Mouse (Mus musculus): ENCODE results near the gene Fhit.
A peak's percentile ranks its signal among the peaks of the same experiment; 100 is the strongest.
"Not testable (repeated sequence)": the region's sequence is repeated elsewhere in the genome, so short reads cannot be mapped to it uniquely, and the experiment has no call there.

Fhit gene

DNA sequence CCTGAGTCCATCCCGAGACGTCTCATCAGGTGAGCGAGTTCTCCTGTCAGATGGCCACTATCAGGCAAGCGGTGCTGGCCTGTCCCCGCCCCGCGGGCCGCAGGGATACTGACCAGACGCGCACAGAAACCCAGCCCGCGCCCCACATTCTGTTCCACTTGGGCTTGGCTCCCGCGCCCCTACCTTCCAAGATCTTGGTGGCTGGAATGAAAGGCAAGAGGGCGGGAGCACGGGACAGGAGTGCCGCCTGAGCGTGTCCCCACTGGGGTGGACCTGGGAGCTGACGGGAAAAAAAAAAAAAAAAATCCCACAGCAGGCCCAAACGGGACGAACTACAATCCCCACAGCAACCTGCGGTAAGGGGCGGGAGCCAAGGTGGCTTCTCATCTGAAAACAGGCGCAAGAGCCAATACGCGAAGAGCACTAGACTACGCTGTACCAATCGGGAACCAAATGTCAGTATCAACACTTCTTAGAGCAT, at the start of gene Fhit:
Fhit (minus strand) TSS at position 285 of the 481 bp plus-strand sequence.
- peak; percentile 92 for DNase-seq (ENCODE audit: low spot score)

DNA sequence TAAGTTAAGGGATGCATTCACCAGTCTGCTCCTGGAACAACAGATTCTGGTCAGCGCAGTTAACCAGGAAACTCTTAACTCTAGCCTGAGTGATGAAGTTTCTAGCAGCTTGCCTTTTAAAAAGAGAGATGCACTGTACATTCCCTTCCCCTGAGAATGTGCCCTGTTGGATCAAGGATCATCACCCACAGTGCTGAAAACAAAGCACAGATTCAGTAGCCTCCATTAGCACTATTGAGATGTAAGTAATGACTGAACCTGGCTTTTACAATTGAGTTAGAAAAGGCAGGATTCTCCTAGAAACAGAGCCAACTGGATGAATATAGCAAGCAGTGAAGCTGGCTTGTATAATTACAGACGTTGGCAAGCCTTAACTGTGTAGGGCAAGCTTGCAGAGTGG, 45.0 kb upstream of the Fhit start:
- no peak for DNase-seq (ENCODE audit: low spot score)

DNA sequence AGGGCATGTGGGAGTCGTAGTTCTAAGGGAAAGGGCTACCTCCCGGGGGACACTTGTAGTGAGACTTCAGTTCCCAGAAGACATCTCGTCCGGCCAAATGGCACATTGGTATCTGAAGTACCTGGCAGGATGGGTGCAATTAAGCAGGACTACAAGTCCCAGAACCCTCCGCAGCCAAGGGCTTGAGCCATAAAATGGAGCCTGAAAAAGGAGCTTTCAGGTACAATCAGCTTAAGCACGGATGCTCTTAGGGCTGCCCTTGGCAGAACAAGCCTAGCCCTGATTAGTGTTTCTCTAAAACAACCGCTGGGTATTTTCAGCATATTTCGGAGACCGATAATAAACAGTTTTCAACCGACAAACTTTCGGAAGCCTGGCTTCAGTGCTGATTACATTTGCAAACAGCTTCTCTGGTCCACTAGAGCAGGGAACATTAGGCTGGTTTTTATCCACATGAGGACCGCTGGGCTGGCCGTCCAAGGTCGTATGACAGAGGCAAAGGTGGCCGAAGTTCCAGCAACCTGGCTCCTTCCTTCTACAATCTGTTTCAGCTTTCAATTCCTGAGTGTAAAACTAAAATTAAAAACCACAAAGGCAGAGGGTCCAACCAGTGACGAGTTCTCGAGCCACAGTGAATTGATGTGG, 907 bp downstream of the Fhit start:
- peak; percentile 91 for DNase-seq (ENCODE audit: low spot score)

DNA sequence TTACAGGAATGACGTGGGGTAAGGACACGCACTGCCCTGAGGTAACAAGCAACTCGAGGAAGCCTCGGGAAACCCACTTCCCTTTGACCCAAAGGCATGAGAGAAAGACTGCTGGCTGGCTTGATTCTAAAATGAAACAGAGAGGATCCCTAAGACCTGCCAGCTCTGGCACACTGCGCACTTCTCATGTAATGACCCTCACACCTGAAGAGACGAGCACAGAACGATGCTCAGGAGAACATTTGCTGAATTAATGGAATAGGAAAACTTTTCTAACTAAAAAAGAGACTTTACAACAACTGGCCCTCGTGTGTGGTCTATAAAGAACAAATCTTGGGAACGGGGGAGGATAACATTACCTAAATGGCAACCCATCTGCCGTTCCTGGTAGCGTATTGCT, 2.2 kb downstream of the Fhit start:
- no peak for DNase-seq (ENCODE audit: low spot score)

DNA sequence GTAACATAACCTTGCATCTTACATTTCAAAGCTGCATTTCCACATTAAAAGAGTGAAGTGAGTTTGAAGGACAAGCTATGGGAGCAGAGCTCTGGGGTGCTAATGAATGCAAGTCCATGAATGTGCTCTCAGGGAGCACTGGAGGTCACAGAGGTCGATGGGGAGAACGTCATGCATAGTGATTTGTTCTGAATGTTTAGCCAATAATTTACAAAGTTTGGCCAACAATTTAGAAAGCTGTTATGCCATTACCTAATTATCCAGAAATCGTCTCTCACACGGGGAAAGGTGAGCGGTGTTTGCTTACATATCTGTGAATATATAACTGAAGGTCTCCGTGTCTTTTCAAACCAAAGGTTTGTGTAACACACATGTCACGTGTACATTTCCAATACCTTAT, 2.8 kb downstream of the Fhit start:
- no peak for DNase-seq (ENCODE audit: low spot score)

DNA sequence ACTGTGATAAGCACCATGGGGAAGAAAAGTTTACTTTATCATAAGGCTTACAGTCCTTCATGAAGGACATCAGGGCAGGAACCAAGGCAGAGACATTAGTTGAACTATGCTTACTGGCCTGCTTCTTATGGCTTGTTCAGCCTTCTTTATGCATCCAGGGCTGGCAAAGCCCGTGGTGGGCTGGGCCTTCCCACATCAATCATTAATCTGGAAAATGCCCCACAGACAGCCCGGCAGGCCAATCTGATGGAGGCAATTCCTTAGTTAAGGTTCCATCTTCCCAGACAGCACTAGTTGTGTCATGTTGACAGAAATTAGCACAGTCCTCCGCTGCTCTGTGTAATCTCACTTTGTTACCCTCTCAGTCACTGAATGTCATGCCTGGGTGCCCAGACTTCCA, 4.1 kb downstream of the Fhit start:
- DNase-seq (ENCODE audit: low spot score): no peak

DNA sequence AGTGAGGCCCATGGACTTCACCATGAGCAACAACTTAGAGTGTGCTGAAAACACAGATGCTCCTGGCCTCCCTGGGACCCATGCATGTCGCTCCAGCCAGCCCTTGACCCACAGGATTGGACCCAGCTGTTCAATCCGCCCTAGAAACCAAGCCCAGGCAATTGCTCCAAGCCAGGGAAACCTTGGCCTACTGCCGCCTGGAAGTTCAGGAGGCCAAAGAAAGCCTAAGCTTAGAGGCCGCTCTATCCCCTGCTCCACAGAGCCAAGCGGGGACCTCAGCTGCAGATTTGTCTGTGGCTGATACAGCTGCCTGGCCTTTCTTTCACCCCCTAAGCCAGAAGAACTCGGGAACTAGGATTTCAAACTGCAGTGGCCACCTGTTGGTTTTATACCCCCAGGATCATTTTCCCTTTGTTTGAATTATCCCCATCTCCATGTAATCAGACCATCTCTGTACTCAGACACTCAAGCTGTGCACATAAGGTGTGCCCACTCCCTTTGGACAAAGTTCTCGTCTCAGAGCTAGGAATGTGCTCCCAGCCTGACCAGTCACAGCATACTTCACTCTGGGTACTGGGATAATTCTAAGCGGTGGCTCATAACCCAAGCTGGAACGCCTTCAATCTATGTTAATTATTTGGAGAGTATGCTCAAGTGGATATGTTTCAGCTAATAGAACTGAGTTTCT, 10.1 kb downstream of the Fhit start:
- DNase-seq (ENCODE audit: low spot score): no peak

DNA sequence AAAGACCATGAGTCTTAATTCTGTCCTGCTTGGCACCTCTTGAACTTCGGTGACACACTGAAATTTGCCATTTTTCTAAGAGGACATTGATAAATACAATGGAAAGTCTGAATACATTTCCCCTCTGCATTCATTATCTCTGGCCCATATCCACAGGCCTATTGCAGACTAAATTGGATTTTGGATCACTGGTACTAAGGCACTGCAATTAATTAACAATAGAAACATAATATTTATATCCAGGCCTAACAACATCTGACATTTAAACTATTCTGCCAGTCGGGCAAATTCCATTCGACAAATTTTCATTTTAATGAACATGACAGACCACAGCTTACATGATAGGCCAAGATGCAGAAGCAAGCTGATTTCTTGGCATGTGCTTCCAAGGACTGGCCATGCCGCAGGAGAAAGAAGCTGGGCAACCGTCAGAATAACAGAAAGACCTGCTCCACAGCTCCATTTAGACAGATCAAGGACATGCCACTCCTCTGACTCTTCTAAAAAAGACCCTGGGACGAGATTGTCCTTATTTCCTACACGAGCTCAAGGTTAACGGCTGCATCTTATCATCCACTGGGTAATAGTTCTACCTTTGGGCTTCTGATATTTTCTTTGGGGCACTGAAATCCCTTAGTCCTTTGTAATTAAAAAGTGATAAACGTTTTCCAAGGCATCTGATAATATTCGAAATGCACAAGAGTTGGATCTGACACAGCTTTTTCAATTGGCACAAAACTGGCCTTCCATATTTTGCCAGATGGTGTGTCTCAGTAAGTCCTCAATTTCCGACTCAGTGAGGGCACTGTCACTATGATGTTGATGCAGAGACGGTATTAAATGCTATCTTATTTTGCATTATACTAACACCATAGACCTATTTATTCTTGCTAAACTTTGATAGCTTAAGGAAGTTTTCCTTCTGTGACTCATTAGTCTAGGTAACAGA, 27.8 kb downstream of the Fhit start:
- DNase-seq (ENCODE audit: low spot score): no peak

DNA sequence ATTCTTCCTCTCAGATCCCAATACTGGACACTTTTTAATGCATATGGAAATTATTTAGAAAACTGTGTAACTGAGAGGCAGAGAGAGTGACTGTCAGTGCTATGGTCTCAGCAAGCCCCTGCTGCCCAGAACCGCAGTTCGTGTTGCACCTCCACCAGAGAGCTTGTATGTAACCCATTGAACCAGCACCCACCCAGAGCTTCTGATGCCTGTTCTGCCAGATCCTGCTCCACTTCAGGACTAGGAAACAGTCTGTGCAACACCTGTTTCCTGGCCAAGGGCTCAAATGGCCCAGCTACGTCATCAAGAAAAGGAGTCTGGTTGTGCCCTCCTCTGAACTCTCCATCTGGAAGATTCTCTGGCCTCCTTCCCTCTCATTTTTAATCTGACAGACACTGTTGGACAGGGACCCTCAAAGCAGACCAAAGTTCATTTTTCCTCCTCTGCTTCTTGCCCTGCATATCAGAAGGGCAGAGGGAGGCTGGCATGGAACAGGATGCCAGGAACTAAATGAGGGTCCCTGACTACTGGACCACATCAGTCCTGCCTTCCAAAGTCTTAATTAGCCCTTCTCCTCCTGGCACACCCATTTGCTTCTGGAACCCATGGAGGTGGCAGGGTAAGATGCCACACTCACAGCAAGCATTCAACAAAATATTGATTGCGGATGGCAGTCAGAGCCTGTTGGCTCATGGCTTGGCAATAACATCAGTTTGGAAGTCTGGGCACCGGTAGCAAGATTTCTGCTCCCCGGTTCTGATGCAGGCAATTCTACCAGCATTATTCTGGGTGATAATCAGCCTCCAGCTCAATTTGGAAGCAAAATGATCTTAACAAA, 29.0 kb downstream of the Fhit start:
- DNase-seq (ENCODE audit: low spot score): no peak

DNA sequence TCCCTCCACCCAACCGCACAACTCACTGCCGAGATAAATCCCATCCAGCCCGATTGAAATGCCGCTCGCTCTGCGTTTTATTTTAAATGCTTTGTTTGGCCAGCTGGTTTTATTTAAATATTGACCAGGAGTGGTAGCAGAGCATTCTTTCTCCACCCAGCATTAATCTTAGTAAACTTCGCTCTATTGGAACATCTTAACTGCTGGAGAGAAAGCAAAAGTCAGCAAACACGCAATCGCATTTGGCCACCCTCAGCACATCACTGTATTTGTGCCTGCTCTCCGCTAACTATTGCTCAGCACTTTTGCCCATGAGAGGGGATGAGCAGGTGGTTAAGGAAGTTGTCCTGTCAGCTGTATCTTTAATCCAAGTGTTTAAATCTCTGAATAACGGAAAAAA, 36.7 kb downstream of the Fhit start:
- DNase-seq (ENCODE audit: low spot score): peak; percentile 11

DNA sequence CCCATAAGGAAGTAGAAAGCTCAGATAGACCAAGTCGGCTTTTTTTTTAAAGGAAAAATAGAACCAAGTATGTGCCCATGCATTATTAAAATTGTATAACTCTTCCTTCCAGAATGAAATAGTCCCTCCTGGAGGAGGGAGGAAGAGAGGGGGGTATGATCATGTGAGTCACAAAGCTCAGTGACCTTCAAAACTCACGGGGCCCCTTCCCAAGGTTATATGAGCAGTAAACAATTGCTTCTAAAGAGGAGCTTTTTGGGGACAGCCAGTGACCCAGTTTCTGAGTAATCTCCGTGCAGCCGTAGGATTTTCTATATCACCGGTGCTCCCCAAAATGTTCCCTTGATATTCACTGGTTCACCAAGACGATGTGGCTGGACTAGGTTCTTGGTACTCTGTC, 42.8 kb downstream of the Fhit start:
- DNase-seq (ENCODE audit: low spot score): no peak

DNA sequence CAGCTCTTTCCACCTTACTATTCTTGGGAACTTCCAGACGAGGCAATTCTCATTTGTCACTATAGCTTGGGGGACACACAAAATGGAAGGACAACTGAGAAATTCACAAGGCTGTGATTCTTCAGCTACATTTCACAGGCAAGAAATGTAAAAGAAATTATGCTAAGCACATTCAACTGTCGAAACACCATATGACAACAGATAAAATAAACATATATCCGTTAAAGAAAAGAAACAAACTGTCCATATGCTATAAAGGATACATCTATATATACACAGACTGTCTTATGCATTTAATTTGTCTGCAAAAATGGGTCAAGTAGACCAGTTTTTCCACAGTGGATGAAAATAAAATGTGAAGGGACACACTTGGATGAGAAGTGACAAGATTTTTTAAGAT, 76.2 kb downstream of the Fhit start:
- no peak for DNase-seq (ENCODE audit: low spot score)

DNA sequence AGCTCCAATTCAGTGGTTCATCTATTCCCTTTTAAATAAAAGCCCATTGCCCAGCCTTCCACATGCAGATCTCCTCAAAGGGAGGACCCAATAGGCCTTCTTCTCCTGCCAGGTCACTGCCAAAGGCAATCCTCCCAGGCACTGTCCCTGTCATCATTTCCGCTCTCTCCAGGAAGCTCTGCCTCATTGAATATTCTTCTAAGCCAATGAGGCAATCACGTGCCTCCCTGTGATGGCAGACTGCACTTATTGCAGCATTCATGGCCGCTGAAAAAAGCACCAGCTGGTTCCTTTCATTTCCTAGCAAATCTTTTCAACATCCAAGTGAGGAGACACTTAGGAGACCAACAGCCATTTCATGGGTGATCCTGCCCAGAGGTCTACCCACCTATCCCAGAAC, 77.9 kb downstream of the Fhit start:
- no peak for DNase-seq (ENCODE audit: low spot score)

DNA sequence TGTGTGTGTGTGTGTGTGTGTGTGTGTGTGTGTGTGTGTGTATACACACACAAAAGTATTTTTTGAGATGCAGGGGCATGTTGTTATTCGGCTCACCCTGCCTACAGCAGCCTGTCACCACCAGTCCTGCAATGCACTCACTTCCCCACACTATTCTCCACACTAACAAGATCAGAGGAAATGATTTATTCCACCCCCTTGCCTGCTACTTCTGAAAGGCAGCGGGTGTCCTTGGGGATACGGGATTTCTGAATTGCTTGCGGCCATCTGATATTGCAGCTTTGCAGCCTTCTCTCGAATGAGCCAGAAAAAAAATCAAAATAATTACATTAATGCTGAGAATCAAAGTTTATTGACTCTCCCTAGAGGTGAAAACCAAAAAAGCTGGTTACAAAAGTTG, 78.4 kb downstream of the Fhit start:
- DNase-seq (ENCODE audit: low spot score): no peak

DNA sequence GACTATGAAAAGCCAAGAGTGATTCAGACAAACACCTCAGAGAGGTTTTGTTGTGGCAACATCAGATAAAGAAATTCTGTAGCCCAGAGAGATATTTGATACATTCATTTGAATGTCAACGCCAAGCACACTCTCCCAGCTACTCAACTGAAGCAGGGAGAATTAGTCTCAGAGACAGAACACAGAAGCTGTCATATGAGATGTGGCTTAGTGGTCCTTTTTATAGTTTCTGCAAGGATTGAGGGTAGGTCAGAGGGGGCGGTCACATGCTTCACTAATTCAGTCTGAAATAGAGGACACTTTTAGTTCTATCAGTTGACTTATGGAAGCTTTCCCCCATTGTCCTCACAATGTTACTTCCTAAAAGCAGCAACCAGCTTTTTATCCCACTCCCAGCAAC, 98.2 kb downstream of the Fhit start:
- peak; percentile 9 for DNase-seq (ENCODE audit: low spot score)

DNA sequence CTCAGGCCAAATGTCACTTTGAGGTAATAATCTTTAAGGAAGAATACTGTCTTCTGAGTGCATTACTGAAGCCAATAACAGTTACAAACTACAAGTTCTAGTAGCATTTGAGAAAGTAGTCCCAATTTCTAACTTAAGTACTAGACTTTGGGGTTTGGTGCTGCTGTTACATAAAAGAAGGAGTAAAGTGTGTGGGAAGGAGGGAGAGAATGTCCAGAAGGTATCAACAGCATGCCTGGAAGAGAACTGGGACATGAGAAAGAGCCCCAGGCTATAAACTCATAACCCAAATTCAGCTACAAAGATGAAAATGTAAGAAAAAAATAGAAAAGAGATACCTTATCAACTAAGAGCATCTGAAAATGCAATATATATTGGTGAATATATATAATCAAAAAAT, 101.6 kb downstream of the Fhit start:
- no peak for DNase-seq (ENCODE audit: low spot score)

DNA sequence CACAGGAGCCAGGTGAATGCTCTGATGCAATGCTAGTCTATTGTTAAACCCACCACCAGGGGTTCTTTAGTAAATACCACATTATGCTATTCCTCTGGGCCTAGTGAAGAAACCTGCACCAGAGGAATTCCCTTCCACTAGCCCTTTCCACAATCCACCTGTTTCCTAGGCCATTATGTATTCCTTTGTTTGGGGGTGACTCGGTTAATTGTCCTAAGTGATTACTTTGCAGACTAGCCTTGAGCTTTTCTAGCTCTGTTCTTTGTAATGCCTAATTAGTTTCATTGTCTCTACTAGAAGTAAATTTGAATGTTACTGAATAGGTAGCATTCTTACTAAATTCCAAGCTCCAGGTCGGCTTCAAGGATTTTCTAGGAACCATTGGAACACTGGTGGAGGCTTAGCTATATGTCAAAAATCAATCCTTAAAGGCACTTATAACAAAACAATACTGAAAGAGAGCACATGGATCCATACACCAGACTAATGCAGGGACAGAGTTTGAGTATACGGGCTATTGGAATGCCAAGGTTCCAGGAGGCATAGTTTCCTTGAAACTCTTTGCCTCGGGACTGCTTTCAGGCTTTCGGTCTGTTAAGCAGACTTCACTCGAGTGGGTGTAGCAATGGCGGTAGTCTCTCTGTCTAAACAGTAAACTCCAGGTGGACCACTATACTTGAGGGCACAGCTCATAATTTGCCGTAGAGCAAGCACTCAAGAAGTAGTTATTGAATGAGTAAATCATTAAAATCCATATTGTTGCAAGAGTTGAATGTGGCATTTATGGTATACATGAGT, 122.1 kb downstream of the Fhit start:
- not testable (repeated sequence) for DNase-seq (ENCODE audit: low spot score)

DNA sequence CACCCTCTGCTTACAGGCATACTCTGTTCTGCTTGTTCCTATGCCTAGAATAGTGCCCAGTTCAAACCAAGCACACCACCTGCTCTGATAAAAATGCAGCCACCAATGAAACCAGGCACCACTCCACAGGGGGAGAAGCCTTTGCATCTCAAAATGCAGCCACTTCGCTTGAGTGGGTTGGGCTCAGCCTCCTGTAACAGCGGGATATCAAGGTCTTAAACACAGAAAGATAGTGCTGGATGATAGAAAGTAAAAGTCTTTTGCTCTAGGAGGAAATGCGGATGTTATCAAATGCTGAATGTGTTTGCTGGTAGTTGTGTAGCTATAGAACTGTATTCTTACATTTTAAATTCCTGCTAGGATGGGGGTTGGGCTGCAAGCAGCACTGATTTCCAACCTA, 140.4 kb downstream of the Fhit start:
- no peak for DNase-seq (ENCODE audit: low spot score)

DNA sequence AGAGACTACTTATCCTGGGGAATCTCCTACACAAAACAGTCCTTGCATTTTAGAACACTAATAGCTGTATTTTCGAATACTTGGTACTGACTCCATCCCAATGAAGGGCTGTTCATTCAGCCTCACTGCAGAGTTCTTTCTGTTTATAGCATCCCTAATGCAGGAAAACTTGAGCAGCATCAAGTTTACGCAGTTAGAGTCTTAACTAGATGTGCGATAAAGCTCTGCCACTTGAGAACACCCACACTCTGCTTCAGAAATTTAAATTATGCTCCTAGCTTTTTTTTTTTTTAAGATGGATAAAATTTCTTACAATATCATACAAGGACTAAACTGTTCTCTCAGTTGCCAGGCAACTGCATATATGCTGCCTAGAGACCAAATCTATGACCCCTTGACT, 183.2 kb downstream of the Fhit start:
- DNase-seq (ENCODE audit: low spot score): no peak

DNA sequence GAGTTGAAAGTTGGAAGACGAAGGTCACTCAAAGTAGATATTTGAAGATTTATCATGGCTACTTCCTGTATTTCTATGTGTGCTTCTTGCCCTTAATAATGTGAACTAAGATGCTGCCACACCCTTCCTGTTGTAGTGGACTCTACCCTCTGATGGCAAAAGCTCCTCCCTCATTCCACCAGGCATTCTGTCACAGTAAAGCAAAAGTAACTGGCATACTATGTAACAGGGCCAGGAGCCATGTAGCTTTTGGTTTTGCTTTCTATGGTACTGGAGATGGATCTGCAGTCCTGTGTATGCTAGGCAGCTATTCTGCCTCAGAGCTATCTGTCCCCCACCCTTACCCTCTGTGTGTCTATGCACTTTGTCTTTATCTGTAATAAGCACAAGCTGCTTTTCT, 220.2 kb downstream of the Fhit start:
- DNase-seq (ENCODE audit: low spot score): no peak

DNA sequence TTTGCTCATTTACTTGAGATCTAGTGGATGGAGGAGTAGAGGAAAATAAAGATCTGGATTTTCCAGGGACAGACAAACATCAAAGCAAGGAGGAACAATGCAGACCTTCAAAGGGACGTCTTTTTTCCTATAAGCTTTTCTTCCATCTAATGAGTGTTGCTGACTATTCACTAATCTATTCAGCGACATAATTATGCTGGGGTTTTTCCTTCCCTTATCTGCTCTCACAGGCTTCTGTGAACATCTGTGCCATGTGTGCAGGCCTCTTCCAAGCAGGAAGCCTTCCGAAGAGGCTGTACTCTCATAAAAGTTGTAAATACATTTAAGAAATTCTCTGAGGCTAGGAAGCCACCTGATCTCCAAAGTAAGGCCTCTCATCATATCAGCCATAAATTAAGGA, 228.2 kb downstream of the Fhit start:
- peak; percentile 1 for DNase-seq (ENCODE audit: low spot score)

Measured in embryo, embryonic 10.5 days (tissue).